9 mouse cellular contexts compared by ENCODE assay signal in genomic region chr4:56865971-56866370, GRCm38 (mm10). TPM values are rescaled to one million over a fixed set of nuclear protein-coding genes. Genes with fewer than 3 reads are reported as not detected.
DNase-seq lines count a peak whose midpoint lies in the region; ATAC-seq and TF ChIP-seq lines count a peak whose summit lies in the region.
"Had no signal": no experiment of that assay in that cellular context is flagged by ENCODE, and none has a peak within 500 bp of the region (broad histone marks: within the 10 kb centered on the region; RNA-seq: fewer than 3 reads in every experiment).

No protein-coding gene starts in this region.

- H3K4me1 ChIP-seq in heart, embryonic 10.5 days = peaks cover 19% of the 10 kb centered on the region
- no peaks in the 10 kb centered on the region; the same call in 1 of the 2 replicates for H3K4me1 ChIP-seq in stomach, embryonic 15.5 days
- no peaks in the 10 kb centered on the region for H3K4me1 ChIP-seq in stomach, postnatal 0 days (replicated peaks; ENCODE audit: control insufficient read depth, insufficient read depth)

- no peak overlapping the region for H3K4me3 ChIP-seq in heart, embryonic 10.5 days
- H3K4me3 ChIP-seq in stomach, embryonic 15.5 days (replicated peaks) = no peak overlapping the region
- H3K4me3 ChIP-seq in stomach, postnatal 0 days (ENCODE audit: low read depth, low read length) = no peak overlapping the region

- no peak overlapping the region for H3K4me2 ChIP-seq in stomach, embryonic 15.5 days
- no peak overlapping the region for H3K4me2 ChIP-seq in stomach, postnatal 0 days (replicated peaks; ENCODE audit: low read depth)

- H3K36me3 ChIP-seq in heart, embryonic 10.5 days = peaks cover 5% of the 10 kb centered on the region; the same call in 1 of the 2 replicates
- H3K36me3 ChIP-seq in stomach, embryonic 15.5 days = no peaks in the 10 kb centered on the region
- 0 out of 2 replicates have a peak, but pooled peaks cover 1% of the 10 kb centered on the region for H3K36me3 ChIP-seq in stomach, postnatal 0 days (ENCODE audit: control insufficient read depth, insufficient read depth, low read length)

- no peak for TF ChIP-seq CTCF in stomach, postnatal 0 days (IDR thresholded peaks at IDR 0.05; ENCODE audit: low read depth)

- no peaks in the 10 kb centered on the region for H3K27me3 ChIP-seq in heart, embryonic 10.5 days (ENCODE audit: insufficient read depth, poor library complexity, severe bottlenecking)
- H3K27me3 ChIP-seq in stomach, embryonic 15.5 days (replicated peaks) = no peaks in the 10 kb centered on the region
- H3K27me3 ChIP-seq in stomach, postnatal 0 days (ENCODE audit: control insufficient read depth, insufficient read depth, low read length) = no peaks in the 10 kb centered on the region

- WGBS in heart, embryonic 10.5 days = 56% methylated on average over 4 of the region's 4 CpGs
- WGBS in stomach, embryonic 15.5 days = 56% methylated on average over 4 of the region's 4 CpGs
- 37% methylated on average over 4 of the region's 4 CpGs for WGBS in stomach, postnatal 0 days

- DNase-seq in heart, adult 11 months = peak; percentile 94
- DNase-seq in heart, embryonic 10.5 days (ENCODE audit: low spot score) = no peak
- no peak for DNase-seq in stomach, postnatal 0 days (ENCODE audit: low spot score)
- peak; percentile 35 to 61 for DNase-seq in heart, adult 9 months (ENCODE audit: low spot score in 2 of 2)
- DNase-seq in skeletal muscle tissue, adult 2 months (ENCODE audit: low read depth, low spot score) = peak; percentile 67
- no peak for DNase-seq in right cerebral cortex, postnatal 25 days

- H3K9ac ChIP-seq in stomach, embryonic 15.5 days = no peak overlapping the region
- H3K9ac ChIP-seq in stomach, postnatal 0 days (ENCODE audit: low read length) = no peak overlapping the region

- H3K9me3 ChIP-seq in heart, embryonic 10.5 days = no peaks in the 10 kb centered on the region
- no peaks in the 10 kb centered on the region for H3K9me3 ChIP-seq in stomach, embryonic 15.5 days
- no peaks in the 10 kb centered on the region for H3K9me3 ChIP-seq in stomach, postnatal 0 days (ENCODE audit: control insufficient read depth, low read length)
- H3K9me3 ChIP-seq: G1E had no signal

- H3K27ac ChIP-seq in heart, embryonic 10.5 days = no peak overlapping the region
- peak overlapping the region; percentile 88; the same call in 1 of the 2 replicates for H3K27ac ChIP-seq in stomach, embryonic 15.5 days
- H3K27ac ChIP-seq in stomach, postnatal 0 days (replicated peaks) = no peak overlapping the region

- no peak for ATAC-seq in stomach, embryonic 15.5 days (ENCODE audit: insufficient read depth, low FRiP score, low read depth)
- ATAC-seq in stomach, postnatal 0 days (ENCODE audit: low FRiP score, low TSS enrichment) = no peak
- ATAC-seq in activated CD4-positive, CD25-positive, alpha-beta regulatory T cell, adult 4 months = no peak

- no peak for TF ChIP-seq EP300 in stomach, postnatal 0 days (optimal IDR thresholded peaks at IDR 0.05)

RNA-seq across cellular contexts. Expression of gene Ctnnal1, which starts 1.0 kb away (rescaled TPM):
- polyA plus RNA-seq in heart, embryonic 10.5 days (2016; fragmentation: Nextera tagmentation; extraction: Ambion mirVana) = 18.2 and 23.2 TPM in 2 replicates
- 19.8 and 20.3 TPM in 2 replicates for polyA plus RNA-seq in stomach, embryonic 15.5 days (2015; fragmentation: Nextera tagmentation; extraction: Ambion mirVana)
- polyA plus RNA-seq in stomach, postnatal 0 days (2015; fragmentation: Nextera tagmentation; extraction: Ambion mirVana) = 9.2 and 9.3 TPM in 2 replicates
- 1 to 10 TPM; 2.0 to 2.2 TPM for polyA plus RNA-seq in activated CD4-positive, CD25-positive, alpha-beta regulatory T cell, adult 4 months (2017; shearing (Covaris generic))

Comparison
In these comparisons a context has a peak if more than half of its experiments do, and no peak if none do; other contexts are left out.
1. DNase-seq: peak in heart, adult 11 months (single experiment), heart, adult 9 months (2 of 2) and skeletal muscle tissue, adult 2 months (single experiment); none in heart, embryonic 10.5 days (single experiment), stomach, postnatal 0 days (single experiment) and right cerebral cortex, postnatal 25 days (single experiment).